Mouse (Mus musculus) embryo, embryonic 9.5 days (tissue): ENCODE results near the gene Trpv6.
A peak's percentile ranks its signal among the peaks of the same experiment; 100 is the strongest.

ENCODE experiments used
- DNase-seq: peaks from one replicate; pipeline ENCODE4 v3.0.0-alpha.2; 2017; ENCODE audit errors: extremely low spot score

Gene Trpv6

GRCm38 (mm10) chr6:41621241-41621990, 14.8 kb downstream of the Trpv6 start:
- no peak for DNase-seq

- DNase-seq, result no peak
Measured at GRCm38 (mm10) chr6:41620173-41620798, 15.9 kb downstream of the Trpv6 start.

GRCm38 (mm10) chr6:41607637-41608036, 28.6 kb downstream of the Trpv6 start:
- DNase-seq, result no peak

- peak; percentile 9 for DNase-seq
Measured at GRCm38 (mm10) chr6:41606214-41606613, 30.0 kb downstream of the Trpv6 start.

- no peak for DNase-seq
Measured at GRCm38 (mm10) chr6:41605794-41606104, 30.5 kb downstream of the Trpv6 start.

- DNase-seq, result peak; percentile 88
Measured at GRCm38 (mm10) chr6:41605061-41605793, 31.0 kb downstream of the Trpv6 start, which contains the start of gene Ephb6. TSS of gene Ephb6 (plus strand) at chr6:41605482.

GRCm38 (mm10) chr6:41604401-41605050, 31.7 kb downstream of the Trpv6 start:
- DNase-seq, result peak; percentile 79

GRCm38 (mm10) chr6:41582189-41582588, 54.0 kb downstream of the Trpv6 start:
- no peak for DNase-seq

GRCm38 (mm10) chr6:41581295-41581694, 54.9 kb downstream of the Trpv6 start:
- DNase-seq, result no peak

- DNase-seq, result no peak
Measured at GRCm38 (mm10) chr6:41577297-41577696, 58.9 kb downstream of the Trpv6 start.

GRCm38 (mm10) chr6:41576526-41577097, 59.6 kb downstream of the Trpv6 start:
- DNase-seq, result no peak
